Mouse (Mus musculus): ENCODE data around the gene Stx6.

DNA sequence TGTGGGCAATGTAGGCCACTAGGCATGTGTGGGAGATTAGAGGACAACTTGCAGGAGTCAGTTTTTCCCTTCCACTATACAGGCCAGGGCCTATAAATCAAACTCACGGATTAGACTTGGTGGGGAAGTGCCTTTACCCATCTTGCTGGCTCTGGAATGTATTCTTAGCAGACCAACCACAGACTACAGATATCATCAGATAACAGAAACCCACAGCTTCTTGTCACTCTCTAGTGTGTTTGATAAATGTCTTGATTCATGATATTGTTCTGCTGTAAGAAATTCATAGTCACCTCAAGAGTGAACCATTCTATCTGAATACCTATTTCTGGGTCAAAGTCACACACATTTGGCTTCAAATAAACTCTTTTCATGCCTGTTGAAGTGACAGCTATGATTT is 38.8 kb upstream of the Stx6 start:
- TF ChIP-seq POLR2A (IDR thresholded peaks at IDR 0.05; ENCODE audit: insufficient read depth, low read depth, low read length) (no peak), CTCF (IDR thresholded peaks at IDR 0.05) (no peak), EP300 (IDR thresholded peaks at IDR 0.05; ENCODE audit: insufficient read depth, low read depth, low read length) (no peak)

Data from heart, adult 2 months (tissue).